Mouse (Mus musculus): ENCODE results near the gene Camkk2. TPM values are rescaled to one million over a fixed set of nuclear protein-coding genes. Genes with fewer than 3 reads are reported as not detected.

Gene Camkk2
- polyA plus RNA-seq, 1 experiment from 2014 or later = 73.4 TPM

DNA sequence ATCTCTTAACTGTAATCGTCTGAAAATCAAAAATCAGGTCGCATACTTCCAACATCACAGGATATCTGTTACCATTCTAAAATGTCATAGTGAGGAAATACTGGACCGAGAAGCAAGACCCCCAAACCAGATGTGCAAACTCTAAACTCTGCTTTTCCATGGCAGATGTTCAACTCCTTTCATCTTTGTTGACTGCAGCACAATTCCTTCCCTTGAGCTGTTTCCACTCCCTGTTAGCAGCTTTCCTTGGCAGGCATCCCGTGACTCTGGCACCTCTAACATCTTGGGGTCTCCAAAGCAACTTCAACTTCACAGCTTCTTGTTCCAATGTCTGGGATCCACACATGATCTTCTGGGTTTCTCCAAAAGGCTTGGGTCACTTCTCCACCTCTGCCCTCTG is 91.8 kb downstream of the Camkk2 start:
- no peak for ATAC-seq (ENCODE audit: low FRiP score, low read depth)
- Histone ChIP-seq H3K4me2 (no peak overlapping the region), H3K9ac (no peak overlapping the region), H3K27ac (replicated peaks) (no peak overlapping the region), H3K9me3 (no peaks in the 10 kb centered on the region), H3K4me3 (no peak overlapping the region), H3K4me1 (replicated peaks) (no peaks in the 10 kb centered on the region), H3K27me3 (no peaks in the 10 kb centered on the region), H3K36me3 (no peaks in the 10 kb centered on the region)
- 89% methylated on average over 4 of the region's 4 CpGs for WGBS

DNA sequence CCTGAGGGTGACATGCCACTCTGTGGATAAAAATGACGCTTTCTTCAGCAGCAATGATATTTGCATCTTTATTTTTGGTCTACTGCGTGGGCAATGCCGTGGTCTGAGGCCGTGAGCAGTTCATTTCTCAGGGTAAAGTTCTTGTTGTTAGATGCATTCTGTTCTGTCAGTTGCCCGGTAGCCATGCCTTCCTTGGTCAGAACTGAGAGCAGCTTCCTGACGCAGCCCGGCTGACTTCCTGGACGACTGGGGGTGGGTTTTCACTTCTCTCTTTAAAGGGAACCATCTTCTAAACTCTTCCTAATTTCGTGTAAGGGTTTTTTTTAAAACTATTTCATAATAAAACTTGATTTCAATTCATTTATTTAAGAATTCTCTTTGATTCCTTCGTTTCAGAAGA is 95.3 kb downstream of the Camkk2 start:
- WGBS = 84% methylated on average over 10 of the region's 10 CpGs
- no peaks in the 10 kb centered on the region for H3K36me3 ChIP-seq
- H3K9ac ChIP-seq = no peak overlapping the region
- no peak overlapping the region for H3K4me3 ChIP-seq
- no peak overlapping the region for H3K4me2 ChIP-seq
- H3K4me1 ChIP-seq (replicated peaks) = no peaks in the 10 kb centered on the region
- no peaks in the 10 kb centered on the region for H3K27me3 ChIP-seq
- no peaks in the 10 kb centered on the region for H3K9me3 ChIP-seq
- ATAC-seq (ENCODE audit: low FRiP score, low read depth) = no peak
- H3K27ac ChIP-seq (replicated peaks) = no peak overlapping the region

DNA sequence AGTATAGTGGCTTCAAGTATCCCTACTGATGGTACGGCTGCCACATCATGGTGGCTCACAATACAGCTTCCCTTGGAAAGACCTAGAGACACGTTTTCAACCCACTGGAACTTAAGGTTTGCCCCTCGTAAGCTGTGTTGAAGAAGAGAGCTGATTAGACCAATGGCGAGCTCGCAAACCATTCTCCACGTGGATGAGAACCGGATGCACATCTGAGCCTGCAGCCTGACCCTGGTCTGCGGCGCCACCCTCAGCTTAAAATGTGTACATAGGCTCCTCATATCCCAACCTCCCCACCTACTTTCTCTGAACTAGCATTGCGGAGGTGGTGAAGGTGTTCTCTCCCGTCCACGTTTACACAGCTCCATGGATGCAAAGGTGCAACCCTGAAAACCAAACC is 97.9 kb downstream of the Camkk2 start:
- Histone ChIP-seq H3K4me2 (no peak overlapping the region), H3K9me3 (no peaks in the 10 kb centered on the region), H3K27ac (replicated peaks) (no peak overlapping the region), H3K9ac (no peak overlapping the region), H3K36me3 (no peaks in the 10 kb centered on the region), H3K4me1 (replicated peaks) (no peaks in the 10 kb centered on the region), H3K27me3 (no peaks in the 10 kb centered on the region), H3K4me3 (no peak overlapping the region)
- WGBS = 91% methylated on average over 12 of the region's 12 CpGs
- no peak for ATAC-seq (ENCODE audit: low FRiP score, low read depth)

Small RNA genes within 50 kb of the gene (microRNA-seq; reads per million reads assigned to microRNA genes)
- not detected for gene Mir8115

Other genes with a start within 250 kb of the Camkk2 start
- 52.9 and 68.5 TPM in 2 replicates for gene Ift81, start 164.9 kb downstream of the Camkk2 start, polyA plus RNA-seq (2015; fragmentation: Nextera tagmentation; extraction: Ambion mirVana)
- gene P2rx7, start 135.5 kb downstream of the Camkk2 start, polyA plus RNA-seq (2015; fragmentation: Nextera tagmentation; extraction: Ambion mirVana) = 5.7 and 6.1 TPM in 2 replicates
- 16.7 and 17.0 TPM in 2 replicates for gene P2rx4, start 71.9 kb downstream of the Camkk2 start, polyA plus RNA-seq (2015; fragmentation: Nextera tagmentation; extraction: Ambion mirVana)
- gene Anapc5, start 41.9 kb upstream of the Camkk2 start, polyA plus RNA-seq (2015; fragmentation: Nextera tagmentation; extraction: Ambion mirVana) = 481 and 508 TPM in 2 replicates
- 45.0 and 47.5 TPM in 2 replicates for gene Rnf34, start 70.6 kb upstream of the Camkk2 start, polyA plus RNA-seq (2015; fragmentation: Nextera tagmentation; extraction: Ambion mirVana)
- gene Kdm2b, start 210.4 kb upstream of the Camkk2 start, polyA plus RNA-seq (2015; fragmentation: Nextera tagmentation; extraction: Ambion mirVana) = 95.4 and 99.5 TPM in 2 replicates
- gene Orai1, start 235.7 kb upstream of the Camkk2 start, polyA plus RNA-seq (2015; fragmentation: Nextera tagmentation; extraction: Ambion mirVana) = 14.0 and 14.3 TPM in 2 replicates

Data from hindbrain, embryonic 15.5 days (tissue).